Mouse (Mus musculus): ENCODE results near the gene Smu1.
"Not testable (repeated sequence)": the region's sequence is repeated elsewhere in the genome, so short reads cannot be mapped to it uniquely, and the experiment has no call there.

The Smu1 gene

DNA sequence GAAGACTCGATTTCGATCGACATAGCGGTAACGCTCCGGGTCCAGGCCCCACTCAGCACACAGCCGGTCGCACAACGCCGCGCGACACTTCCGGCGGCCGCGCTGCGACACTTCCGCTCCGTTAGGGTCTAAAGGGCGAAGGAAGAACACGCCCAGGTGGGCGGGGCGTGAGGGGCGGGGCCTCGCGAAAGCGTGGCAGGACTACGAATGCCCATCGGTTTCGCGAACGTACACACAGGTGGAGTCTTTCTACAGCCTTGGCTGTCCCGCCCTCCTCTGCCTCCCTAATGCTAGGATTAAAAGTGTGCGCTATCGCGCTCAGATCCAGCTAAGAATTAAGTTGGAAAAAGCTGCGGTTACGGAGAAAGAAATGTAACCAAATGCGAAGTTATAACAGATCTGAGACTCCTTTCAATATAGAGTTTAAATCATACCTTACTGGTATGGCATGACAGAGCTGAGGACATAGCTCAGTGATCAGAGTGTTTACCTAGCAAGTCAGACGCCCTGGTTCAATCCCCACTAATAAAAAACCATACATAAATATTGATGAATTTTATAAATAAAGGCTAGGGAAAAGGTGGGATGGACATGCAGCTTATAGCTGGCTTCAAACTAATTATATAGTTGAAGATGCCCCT lies at the start of gene Smu1:
TSS of gene Smu1 (minus strand) at position 144 of the 641 bp plus-strand sequence.
- peak; percentile 94 to 97 for DNase-seq (ENCODE audit: low spot score in 2 of 2)

DNA sequence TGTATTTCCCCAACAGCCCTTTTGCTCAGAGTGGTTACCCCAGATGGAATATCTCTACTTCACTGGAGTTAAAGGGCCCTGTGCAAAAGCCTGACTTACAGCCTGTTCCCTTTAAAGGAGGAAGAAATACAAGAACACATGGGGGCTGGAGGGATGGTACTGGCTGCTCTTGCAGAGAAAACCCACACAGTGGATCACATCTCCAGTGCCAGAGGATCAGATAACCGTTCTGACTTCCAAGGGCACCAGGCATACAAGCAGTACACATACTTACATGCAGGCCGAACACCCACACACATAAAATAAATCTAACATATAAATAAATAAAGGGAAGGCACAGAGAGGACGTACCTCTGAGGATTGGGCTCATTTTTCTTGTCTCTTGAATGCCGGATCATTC lies 49.7 kb upstream of the Smu1 start:
- no peak for DNase-seq (ENCODE audit: low spot score in 2 of 2)

DNA sequence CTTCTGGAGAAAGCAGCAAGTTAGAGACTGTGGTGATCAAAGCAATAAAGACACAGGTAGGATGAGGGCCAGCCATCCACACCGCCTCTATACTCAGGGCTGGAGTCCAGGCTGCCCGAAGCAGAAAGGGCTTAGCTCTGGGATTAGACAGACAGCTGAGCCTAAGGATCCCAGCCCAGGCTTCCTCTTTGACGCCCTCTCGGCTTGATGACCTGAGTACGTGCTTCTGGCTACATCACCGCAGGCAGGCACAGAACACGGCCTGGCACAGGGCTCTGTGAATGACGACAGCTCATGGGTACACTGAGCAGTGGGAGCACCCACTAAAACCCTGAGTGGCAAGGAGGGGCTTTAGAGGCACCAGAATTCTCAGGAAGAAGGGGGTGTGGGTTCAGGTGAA lies 47.7 kb upstream of the Smu1 start:
- DNase-seq (ENCODE audit: low spot score in 2 of 2): no peak

DNA sequence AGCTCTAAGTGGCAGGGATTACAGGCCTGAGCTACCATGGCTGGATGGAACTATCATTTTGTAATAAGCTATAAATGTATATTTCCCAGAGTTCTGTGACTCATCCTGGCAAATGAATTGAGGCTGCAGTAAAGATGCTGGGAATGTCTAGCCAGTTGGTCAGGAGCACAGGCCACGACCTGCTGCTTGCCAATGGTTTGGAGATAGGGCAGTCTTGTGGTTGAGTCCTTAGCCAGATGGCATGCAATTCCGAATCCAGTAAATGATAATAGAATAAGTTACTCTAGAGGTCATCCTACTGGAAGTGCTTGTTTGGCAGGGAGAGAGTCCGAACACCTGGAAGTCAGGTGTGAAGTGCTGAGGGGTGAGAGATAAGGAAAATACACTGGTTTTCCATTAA lies 45.1 kb upstream of the Smu1 start:
- DNase-seq (ENCODE audit: low spot score in 2 of 2): no peak

DNA sequence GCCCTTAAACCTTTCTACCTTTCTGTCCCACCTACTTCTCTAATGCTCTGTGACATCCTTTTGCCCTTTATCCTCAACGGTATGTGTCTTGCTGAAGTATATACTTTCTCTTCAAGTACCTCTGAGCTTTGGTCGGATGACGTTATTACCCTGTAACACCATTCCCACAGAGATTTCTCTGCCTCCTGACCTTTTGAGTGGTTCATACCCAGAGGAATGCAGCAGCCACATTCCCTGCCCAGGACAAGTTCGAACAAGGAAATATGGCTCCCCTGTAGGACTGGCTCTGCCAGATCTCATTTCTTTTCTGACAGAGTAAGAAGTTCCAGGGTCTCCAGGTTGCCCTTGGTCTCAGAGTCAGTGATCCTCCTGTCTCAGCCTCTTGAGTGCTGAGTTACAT lies 44.2 kb upstream of the Smu1 start:
- DNase-seq (ENCODE audit: low spot score in 2 of 2): no peak

DNA sequence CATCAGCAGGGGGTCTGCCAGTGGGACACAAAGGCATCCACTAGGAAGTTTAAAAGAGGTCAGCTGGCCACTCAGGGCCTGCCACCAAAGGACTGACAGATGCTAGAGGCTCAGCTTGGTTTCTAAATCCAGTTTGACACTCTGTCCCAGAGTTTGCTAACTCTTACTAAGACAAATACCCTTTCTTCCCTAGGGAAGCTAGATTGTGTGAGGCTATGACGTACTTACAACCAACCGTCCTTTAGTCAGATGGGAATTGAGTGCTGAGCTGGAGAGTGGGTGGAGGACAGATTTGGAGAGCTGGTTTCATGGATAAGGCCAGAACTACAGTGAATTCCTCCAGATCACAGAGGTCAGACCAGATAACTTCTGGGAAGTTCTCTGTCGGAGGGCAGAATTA lies 43.1 kb upstream of the Smu1 start:
- no peak for DNase-seq (ENCODE audit: low spot score in 2 of 2)

DNA sequence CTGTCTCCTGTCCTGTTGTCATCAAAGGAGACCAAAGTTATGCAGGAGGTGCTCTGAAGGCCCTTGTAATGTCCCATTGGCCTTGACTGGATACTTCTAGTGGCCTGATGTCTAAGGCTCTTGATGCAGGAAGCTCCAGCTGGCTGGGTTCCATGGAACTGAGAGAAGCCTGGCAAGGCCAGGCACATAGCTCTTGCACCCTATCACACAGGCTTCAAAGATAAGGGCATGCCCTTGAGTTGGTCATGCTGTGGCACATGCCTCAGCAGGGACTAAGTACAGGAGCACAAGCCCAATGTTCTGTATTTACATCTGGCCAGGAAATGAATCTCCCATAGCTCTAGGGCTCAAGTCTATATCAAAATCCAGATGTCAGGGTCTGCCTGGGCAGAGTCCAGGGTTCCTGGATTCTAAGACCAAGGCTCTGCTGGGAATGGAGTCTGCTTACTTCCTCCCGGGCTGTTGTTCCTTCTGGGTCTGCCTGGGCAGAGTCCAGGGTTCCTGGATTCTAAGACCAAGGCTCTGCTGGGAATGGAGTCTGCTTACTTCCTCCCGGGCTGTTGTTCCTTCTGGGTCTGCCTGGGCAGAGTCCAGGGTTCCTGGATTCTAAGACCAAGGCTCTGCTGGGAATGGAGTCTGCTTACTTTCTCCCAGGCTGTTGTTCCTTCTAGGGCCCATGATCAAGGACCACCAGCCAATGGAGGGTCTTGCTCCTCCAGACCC lies 41.3 kb upstream of the Smu1 start:
- not testable (repeated sequence) for DNase-seq (ENCODE audit: low spot score in 2 of 2)

DNA sequence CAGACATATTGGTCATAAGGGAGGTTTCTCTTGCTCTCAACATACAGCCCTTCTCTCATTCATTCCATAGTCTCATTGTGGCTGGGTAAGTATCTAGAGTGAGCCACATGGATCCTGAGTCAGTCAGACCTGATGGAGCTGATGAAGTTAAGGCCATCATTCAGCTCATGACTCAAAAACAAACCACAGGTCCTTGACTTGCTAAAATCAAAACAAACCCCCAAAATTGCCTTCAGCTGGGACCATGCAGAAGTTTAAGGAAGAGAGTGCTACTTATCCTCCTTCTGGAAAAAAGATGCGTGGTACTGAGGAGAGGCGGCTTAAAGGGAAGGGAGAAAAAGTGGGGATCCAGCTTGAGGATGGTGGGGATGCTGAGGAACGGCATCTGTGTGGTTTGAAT lies 38.0 kb upstream of the Smu1 start:
- DNase-seq (ENCODE audit: low spot score in 2 of 2): no peak

DNA sequence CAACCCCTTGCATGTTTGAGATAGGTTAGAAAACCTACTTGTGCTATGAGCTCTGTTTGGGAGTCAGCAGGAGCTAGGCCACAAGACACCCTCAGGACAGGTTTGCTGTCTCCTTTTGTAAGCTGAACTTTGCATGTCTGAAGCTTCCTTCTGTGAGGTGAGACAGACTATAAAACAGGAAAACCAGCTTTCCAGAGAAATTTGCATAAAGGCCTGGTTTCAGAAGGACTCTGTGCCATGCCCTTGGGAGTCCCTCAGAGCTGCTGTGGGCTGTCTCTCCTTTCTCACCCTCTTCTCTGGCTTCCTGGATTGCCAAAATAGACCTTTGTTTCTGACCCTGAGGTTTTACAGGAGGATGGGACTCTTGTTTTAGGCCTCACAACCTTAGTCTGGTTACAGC lies 36.6 kb upstream of the Smu1 start:
- DNase-seq (ENCODE audit: low spot score in 2 of 2): no peak

DNA sequence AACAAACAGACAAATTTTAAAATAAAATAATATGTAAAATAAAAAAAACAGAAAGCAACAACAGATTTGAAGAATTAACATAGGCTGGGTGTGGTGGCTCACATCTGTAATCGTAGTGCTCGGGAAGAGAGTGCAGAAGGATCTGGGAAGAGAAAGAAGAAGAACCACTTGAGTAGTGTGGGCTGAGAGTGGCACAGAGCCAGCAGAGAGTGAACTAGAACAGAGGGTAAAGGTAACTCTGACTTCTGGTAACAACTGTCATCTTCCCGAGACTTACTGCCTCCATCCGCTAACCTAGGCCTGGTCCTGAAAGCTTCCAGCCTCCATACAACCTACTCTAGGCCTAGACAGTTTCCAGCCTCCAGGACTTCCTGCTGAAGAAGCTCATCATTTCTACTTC lies 33.5 kb upstream of the Smu1 start:
- no peak for DNase-seq (ENCODE audit: low spot score in 2 of 2)

DNA sequence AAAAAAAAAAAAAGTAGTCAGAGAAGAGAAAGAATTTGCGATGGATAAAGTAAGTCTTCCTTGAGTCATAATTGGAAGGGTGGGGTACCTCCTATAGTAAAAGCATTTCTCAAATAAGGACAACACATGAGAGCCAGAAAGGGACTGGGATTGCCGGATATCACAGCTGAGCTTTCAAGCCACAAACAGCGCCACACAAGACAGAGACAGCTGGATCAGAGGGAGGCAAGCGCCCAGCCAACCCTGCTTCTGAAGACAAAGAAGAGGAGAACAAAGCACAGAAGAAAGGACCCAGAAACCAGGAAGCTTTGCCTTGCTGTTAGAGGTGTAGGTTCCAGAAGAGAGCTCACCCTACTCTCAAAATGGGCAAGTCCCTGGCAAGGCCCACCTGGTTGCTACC lies 28.9 kb upstream of the Smu1 start:
- no peak for DNase-seq (ENCODE audit: low spot score in 2 of 2)

DNA sequence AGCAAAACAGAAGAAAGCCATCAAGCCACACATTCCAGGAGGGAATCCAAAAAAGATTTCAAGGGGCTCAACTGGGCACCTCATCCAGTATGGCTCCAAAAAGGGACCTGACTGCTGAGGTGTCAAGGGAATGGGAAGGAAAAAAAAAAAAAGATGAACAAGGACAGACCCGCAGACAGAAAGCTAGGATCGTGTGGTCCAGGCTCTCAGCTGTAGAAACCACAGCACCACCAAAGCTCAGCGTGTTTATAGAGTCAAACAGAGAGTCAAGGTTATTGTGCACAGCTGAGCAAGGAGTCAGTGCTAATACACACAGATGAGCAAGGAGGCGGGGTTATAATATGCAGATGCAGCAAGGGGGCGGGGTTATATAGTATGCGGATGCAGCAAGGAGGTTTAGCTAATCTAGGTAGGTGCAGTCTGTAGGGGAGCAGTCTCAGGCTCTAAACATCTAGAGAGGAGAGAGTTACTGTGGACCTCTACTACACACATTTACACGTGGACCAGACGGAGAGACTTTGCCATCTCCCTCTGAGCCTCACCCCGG lies 28.0 kb upstream of the Smu1 start:
- no peak for DNase-seq (ENCODE audit: low spot score in 2 of 2)

DNA sequence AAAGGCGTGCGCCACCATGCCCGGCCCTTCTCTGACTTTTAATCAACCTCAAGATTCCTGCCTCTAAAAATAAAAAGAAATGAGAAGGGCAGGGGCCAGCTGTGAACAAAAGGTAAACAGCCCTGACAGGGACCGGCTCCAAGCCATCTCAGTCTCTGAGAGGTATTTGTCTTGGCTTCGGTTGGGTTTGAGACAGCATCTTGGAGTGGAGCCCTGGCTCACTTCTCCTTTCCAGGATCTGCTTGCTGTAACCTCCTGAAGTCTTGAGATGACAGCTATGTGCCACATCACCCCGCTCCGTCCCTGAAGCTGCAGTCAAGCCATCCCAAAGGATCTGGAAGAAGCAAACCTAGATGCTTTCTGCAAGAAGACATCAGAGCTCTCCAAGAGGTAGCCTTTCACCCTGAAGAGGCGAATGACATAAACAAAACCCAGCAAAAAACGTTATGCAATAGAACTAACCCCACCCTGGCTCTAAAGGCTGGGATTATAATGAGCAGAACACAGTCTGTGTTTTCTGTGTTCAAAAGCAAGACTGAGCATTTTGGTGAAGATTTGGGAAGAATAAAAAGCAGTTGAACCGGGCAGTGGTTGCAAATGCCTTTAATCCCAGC lies 26.9 kb upstream of the Smu1 start:
- no peak for DNase-seq (ENCODE audit: low spot score in 2 of 2)

DNA sequence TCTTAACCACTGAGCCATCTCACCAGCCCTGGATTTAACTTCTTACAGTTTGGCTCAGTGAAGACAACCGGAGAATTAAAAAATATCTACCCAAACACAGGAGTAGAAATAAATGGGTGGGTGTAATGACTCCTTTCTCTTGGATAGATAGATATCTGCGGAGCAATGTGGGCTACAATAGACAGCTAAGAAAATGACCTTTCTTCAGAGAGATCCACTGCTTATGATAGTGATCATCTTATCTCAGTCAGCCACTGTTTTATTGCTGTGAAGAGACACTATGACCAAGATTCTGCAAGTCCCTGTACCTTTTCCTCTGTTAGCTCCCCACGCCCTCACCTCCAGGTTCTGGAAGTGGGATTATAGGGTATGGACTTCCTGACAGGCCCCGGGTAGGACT lies 25.3 kb upstream of the Smu1 start:
- no peak for DNase-seq (ENCODE audit: low spot score in 2 of 2)

DNA sequence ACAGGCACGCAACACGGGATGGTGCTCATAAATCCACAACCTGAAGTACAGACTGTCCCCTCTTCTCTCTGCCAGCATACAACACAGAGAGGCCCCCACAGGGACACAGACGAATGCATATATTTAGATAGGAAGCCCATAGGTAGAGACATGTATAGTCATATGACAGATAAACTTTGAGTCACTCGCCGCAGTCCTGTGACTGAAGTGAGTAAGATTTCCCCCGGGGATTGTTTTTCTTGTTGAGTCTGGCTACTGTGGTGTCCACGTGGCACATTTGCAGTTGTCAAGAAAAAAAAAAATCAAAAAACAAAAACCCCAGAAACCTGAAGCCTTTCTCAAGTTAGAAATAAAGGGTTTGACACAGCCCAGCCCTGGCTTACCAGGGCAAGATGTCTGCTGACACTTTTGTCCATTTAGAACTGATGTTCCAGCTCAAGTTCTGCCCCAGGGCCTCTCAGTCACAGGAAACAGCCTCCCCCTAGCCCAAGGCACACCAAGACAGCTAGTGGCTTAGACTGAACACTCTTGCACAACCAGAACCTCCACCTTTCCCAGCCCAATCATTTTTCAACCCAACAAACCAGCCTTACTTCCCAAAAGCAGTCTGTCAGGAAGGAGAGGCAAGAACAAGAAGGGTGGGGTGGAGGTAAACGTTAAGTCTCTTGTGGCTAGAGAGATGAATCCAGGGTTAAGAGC lies 24.2 kb upstream of the Smu1 start:
- DNase-seq (ENCODE audit: low spot score in 2 of 2): no peak

DNA sequence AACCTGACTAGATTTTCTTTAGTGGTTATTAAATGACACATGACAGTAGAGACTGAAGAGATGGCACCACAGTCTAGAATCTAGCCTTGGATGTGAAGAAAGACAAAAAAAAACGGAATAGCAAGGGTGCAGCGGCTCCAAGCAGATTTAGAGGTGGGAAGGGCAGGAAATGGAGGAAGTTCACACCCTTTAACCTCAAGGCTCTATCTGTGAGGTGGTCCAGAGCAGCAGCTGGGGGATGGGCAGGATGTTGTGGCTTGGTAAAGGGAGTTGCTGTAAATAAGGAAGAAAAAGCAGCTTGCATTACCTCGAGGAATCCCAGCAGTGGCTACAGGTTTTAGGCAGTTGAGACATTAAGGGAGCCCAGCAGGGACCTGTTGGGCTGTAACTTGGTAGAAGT lies 23.4 kb upstream of the Smu1 start:
- DNase-seq (ENCODE audit: low spot score in 2 of 2): no peak

DNA sequence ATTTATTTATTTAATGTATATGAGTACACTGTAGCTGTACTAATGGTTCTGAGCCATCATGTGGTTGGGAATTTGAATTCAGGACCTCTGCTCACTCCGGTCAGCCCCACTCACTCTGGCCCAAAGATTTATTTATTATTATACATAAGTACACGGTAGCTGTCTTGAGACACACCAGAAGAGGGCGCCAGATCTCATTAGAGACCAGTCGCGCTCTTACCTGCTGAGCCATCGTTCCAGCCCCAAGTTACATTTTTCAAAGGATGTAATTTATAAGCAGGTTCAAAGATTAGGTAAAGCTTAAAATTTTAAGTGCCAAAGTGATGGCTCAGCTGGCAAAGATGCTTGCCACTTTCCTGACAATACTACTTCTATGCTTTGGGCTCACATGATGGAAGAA lies 20.9 kb upstream of the Smu1 start:
- DNase-seq (ENCODE audit: low spot score in 2 of 2): peak in 1 of 2 experiments; percentile 21

DNA sequence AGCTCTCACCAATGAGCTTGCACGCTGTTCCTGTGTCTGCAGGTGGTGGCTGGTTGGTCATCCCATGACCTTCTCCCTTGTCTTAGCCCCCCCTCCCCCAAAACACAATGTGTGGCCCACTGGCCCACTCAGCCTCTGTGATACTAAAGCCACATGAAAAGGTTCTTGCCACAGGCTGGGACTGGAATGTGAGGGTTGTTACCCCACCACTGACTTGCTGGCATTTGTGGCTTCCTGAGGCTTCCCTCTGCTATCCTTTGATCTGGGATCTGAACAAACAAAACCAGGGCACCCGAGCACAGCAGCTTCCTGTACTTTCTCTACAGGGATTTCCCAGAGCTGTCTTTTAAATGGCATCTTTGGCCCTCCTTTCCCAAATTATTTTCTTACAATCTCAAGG lies 19.4 kb upstream of the Smu1 start:
- DNase-seq (ENCODE audit: low spot score in 2 of 2): no peak

DNA sequence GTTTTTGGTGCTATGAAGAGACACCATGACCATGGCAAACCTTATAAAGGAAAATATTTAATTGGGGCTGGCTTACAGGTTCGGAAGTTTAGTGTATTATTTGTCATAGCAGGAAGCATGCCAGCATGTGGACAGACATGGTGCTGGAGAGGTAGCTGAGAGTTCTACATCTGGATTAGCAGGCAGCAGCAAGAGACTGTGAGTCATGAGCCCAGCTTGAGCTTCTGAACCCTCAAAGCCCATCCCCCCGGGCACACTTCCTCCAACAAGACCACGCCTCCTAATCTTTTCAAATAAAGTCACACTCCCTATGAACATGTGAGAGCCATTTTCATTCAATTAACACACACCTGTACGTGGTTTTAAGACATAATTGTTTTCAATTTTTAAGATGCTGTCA lies 18.7 kb upstream of the Smu1 start:
- DNase-seq (ENCODE audit: low spot score in 2 of 2): no peak

DNA sequence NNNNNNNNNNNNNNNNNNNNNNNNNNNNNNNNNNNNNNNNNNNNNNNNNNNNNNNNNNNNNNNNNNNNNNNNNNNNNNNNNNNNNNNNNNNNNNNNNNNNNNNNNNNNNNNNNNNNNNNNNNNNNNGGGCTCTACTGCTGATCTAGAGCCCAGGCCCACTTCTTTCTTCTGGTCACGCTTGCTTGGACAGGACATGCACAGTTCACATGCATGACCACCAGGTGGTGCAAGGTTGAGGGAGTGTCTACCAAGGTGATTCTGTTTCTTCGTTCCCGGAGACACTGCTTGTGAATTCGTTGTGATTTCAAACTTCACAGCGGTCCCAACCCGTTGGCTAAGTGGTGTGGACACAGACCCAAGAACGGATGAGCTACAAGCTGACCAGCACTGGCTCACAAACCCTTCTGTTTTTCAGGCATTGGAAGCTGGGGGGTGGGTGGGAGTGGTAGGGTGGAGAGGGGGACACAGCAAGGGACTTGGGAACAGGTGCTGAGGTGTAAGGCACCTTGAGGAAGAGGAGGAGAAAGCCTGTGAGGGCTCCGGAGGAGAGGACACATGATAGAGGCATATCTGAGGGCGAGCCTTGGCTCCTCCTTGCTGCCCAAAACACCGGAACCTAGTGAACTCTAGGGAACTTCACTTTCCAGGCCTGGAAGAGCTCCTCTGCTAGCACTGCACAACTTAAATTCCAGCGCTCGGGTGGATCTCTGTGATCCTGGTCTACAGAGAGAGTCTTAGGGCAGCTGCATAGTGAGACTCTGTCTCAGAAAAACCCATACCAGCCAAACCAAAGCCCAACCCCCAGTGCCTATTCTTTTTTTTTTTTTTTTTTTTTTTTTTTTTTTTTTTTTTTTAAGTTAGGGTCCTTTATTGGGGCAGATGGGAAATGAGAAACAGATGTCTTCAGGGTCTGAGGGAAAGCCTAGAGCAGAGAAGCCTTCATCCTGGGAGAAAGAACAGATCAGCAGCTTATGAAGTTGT lies 16.8 kb upstream of the Smu1 start:
- peak; percentile 42 to 44 for DNase-seq (ENCODE audit: low spot score in 2 of 2)

DNA sequence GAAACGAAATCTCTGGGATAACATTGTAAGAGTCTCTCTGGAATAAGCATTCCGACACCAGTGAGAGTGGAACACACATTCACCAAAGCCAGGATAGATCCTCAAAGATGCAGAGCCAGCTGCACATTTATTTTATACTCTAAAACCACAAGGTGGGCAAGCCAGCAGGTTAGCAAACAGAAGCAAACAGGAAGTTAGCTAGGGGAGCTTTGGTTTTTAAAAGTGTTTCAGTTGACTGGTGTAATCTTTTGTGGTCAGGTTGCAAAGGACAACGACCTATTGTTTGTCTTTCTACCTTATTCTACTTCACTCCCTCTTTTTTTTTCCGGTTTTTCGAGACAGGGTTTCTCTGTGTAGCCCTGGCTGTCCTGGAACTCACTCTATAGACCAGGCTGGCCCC lies 2.2 kb upstream of the Smu1 start:
- no peak for DNase-seq (ENCODE audit: low spot score in 2 of 2)
